11 mouse cellular contexts compared by ENCODE assay signal in the genomic region with DNA sequence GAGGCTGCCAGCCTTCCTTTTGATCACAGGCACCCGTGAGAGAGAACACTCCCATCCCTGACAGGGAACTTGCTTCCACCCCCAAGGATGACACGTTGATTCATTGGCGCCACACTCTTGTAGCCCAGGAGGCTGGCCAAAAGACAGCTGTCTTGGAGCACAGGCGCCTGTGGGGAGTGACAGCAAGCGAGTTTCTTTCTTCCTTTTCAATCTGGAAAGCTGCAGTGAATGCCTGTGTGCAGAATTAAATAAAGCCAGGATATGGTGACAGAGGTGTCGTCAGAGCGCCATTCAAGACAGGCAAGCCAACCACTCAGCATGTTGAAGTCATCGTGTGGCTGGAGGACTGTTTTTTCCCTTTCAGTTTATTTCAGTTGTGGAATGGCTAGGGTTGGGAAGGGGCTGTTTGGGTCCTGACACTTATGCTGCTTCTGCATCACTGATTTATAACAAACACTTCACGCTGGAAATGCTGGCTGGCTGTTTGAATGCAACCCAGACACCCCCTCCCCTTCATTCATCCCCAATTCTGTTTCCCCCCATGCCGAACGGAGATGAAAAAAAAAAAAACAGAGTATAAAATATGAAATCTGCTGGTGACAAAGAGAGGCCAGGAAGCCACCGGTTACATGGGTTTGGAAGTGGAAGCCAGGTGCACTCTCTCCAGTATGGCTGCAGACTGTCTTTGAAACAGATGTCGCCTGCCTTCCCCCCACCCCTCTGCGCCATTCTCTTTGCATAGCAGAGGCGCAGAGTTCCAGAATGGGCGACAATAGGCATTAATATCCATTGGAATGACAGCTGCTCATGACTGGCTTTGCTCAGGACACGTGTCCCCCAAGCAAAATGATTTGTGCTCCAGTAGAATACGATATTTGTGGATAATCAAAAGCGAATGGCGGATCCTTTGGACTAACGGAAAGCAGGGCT. TPM values are rescaled to one million over a fixed set of nuclear protein-coding genes. Genes with fewer than 3 reads are reported as not detected.
A peak's percentile ranks its signal among the peaks of the same experiment; 100 is the strongest.
DNase-seq lines count a peak whose midpoint lies in the region; ATAC-seq and TF ChIP-seq lines count a peak whose summit lies in the region.
"Had no signal": no experiment of that assay in that cellular context is flagged by ENCODE, and none has a peak within 500 bp of the region (broad histone marks: within the 10 kb centered on the region; RNA-seq: fewer than 3 reads in every experiment).

No protein-coding gene starts in this region.

- H3K36me3 ChIP-seq in kidney, embryonic 14.5 days (ENCODE audit: control insufficient read depth, insufficient read depth, low read length) = no peaks in the 10 kb centered on the region
- H3K36me3 ChIP-seq in forebrain, postnatal 0 days (ENCODE audit: insufficient read depth) = no peaks in the 10 kb centered on the region
- no peaks in the 10 kb centered on the region for H3K36me3 ChIP-seq in midbrain, embryonic 13.5 days
- H3K36me3 ChIP-seq: embryonic facial prominence, embryonic 15.5 days; limb, embryonic 12.5 days had no signal

- 53% methylated on average over 21 of the region's 21 CpGs for WGBS in kidney, embryonic 14.5 days
- 21% methylated on average over 21 of the region's 21 CpGs for WGBS in forebrain, postnatal 0 days
- 32% methylated on average over 21 of the region's 21 CpGs for WGBS in midbrain, embryonic 13.5 days

- no peaks in the 10 kb centered on the region for H3K4me1 ChIP-seq in kidney, embryonic 14.5 days (ENCODE audit: control insufficient read depth, insufficient read depth, low read length)
- H3K4me1 ChIP-seq in forebrain, postnatal 0 days (ENCODE audit: insufficient read depth) = peaks cover 9% of the 10 kb centered on the region
- H3K4me1 ChIP-seq in midbrain, embryonic 13.5 days (replicated peaks) = peaks cover 16% of the 10 kb centered on the region

- H3K4me2 ChIP-seq in kidney, embryonic 14.5 days (replicated peaks; ENCODE audit: low read depth, low read length) = no peak overlapping the region
- H3K4me2 ChIP-seq in forebrain, postnatal 0 days (ENCODE audit: low read depth) = peak overlapping the region; percentile 38
- peak overlapping the region; percentile 31 for H3K4me2 ChIP-seq in midbrain, embryonic 13.5 days (replicated peaks)
- H3K4me2 ChIP-seq: embryonic facial prominence, embryonic 15.5 days; limb, embryonic 12.5 days had no signal

- no peak overlapping the region for H3K9ac ChIP-seq in kidney, embryonic 14.5 days (ENCODE audit: low read depth, low read length)
- H3K9ac ChIP-seq in forebrain, postnatal 0 days = no peak overlapping the region
- H3K9ac ChIP-seq in midbrain, embryonic 13.5 days (replicated peaks) = no peak overlapping the region
- H3K9ac ChIP-seq: embryonic facial prominence, embryonic 15.5 days; limb, embryonic 12.5 days had no signal

- H3K9me3 ChIP-seq in kidney, embryonic 14.5 days (ENCODE audit: control insufficient read depth, low read length) = no peaks in the 10 kb centered on the region; the same call in 1 of the 2 replicates
- H3K9me3 ChIP-seq in forebrain, postnatal 0 days (ENCODE audit: low read length) = no peaks in the 10 kb centered on the region
- H3K9me3 ChIP-seq in midbrain, embryonic 13.5 days = peaks cover 3% of the 10 kb centered on the region; the same call in 1 of the 2 replicates
- H3K9me3 ChIP-seq: embryonic facial prominence, embryonic 15.5 days; limb, embryonic 12.5 days had no signal

- peak; percentile 28; the same call in 1 of the 2 replicates for ATAC-seq in kidney, embryonic 14.5 days (ENCODE audit: low FRiP score, low TSS enrichment)
- ATAC-seq in forebrain, postnatal 0 days = peak; percentile 86
- peak; percentile 78 for ATAC-seq in midbrain, embryonic 13.5 days
- no peak for ATAC-seq in monocyte, adult 5-6 weeks (replicated peaks; ENCODE audit: insufficient number of reproducible peaks, low FRiP score, low TSS enrichment, poor library complexity, severe bottlenecking)

- no peak for DNase-seq in kidney, adult 11 months
- peak; percentile 61 for DNase-seq in embryo, embryonic 10 days (ENCODE audit: low spot score)
- DNase-seq in forebrain, postnatal 0 days = peak; percentile 66
- DNase-seq in liver = no peak
- DNase-seq in cerebellum, postnatal 4 days (ENCODE audit: low spot score in 2 of 2) = no peak
- DNase-seq: thymus, adult 18-20 months had no signal

- no peak for TF ChIP-seq CTCF in forebrain, postnatal 0 days (IDR thresholded peaks at IDR 0.05; ENCODE audit: low read depth)

- H3K27me3 ChIP-seq in kidney, embryonic 14.5 days (ENCODE audit: control insufficient read depth, insufficient read depth, low read length) = 0 out of 2 replicates have a peak, but pooled peaks cover 3% of the 10 kb centered on the region
- H3K27me3 ChIP-seq in forebrain, postnatal 0 days (ENCODE audit: insufficient read depth, low read length) = no peaks in the 10 kb centered on the region
- H3K27me3 ChIP-seq in midbrain, embryonic 13.5 days = no peaks in the 10 kb centered on the region
- H3K27me3 ChIP-seq: embryonic facial prominence, embryonic 15.5 days had no signal

- H3K4me3 ChIP-seq in kidney, embryonic 14.5 days (ENCODE audit: low read length) = no peak overlapping the region
- H3K4me3 ChIP-seq in forebrain, postnatal 0 days (ENCODE audit: low read depth, low read length) = no peak overlapping the region; the same call in 1 of the 2 replicates
- no peak overlapping the region for H3K4me3 ChIP-seq in midbrain, embryonic 13.5 days (replicated peaks)
- H3K4me3 ChIP-seq: embryonic facial prominence, embryonic 15.5 days; limb, embryonic 12.5 days had no signal

- H3K27ac ChIP-seq in kidney, embryonic 14.5 days (ENCODE audit: low read depth, low read length) = no peak overlapping the region
- H3K27ac ChIP-seq in forebrain, postnatal 0 days (ENCODE audit: low read depth, low read length) = peak overlapping the region; percentile 54
- peak overlapping the region; percentile 65 for H3K27ac ChIP-seq in midbrain, embryonic 13.5 days
- H3K27ac ChIP-seq: embryonic facial prominence, embryonic 15.5 days; limb, embryonic 12.5 days had no signal

RNA-seq across cellular contexts. Expression of a gene that starts 20.4 kb away (rescaled TPM):
- 5.5 and 7.1 TPM in 2 replicates for polyA plus RNA-seq in kidney, embryonic 14.5 days (2014; fragmentation: Nextera tagmentation; extraction: Ambion mirVana)
- total RNA-seq in forebrain, postnatal 0 days (2014; rRNA removed) = 63.2 and 120 TPM in 2 replicates
- 16.1 and 31.6 TPM in 2 replicates for polyA plus RNA-seq in forebrain, postnatal 0 days (2015; fragmentation: Nextera tagmentation; extraction: Ambion mirVana)
- polyA plus RNA-seq in midbrain, embryonic 13.5 days (2015; fragmentation: Nextera tagmentation; extraction: Ambion mirVana) = 15.9 and 18.7 TPM in 2 replicates
- 4.5 to 7.1 TPM (median 5.0 TPM) in 3 replicates for total RNA-seq in monocyte, adult 5-6 weeks (2017)

Comparison
In these comparisons a context has a peak if more than half of its experiments do, and no peak if none do; other contexts are left out.
1. DNase-seq: peak in embryo, embryonic 10 days (single experiment) and forebrain, postnatal 0 days (single experiment); none in kidney, adult 11 months (single experiment), liver (single experiment) and cerebellum, postnatal 4 days (0 of 2).